Mouse (Mus musculus) brain, embryonic 14.5 days (tissue): Measurements from ENCODE around the gene Sufu.

Experiments
- CTCF ChIP-seq: fragments of 200-500 bp; IDR thresholded peaks from 2 replicates; pipeline ENCODE4 v1.5.1; 2012; ENCODE audit warnings: inconsistent platforms, mild to moderate bottlenecking, moderate library complexity, borderline replicate concordance; ENCODE audit not compliant: insufficient read depth, insufficient read length; ENCODE audit errors: extremely low read depth
- POLR2A ChIP-seq: fragments of 200-500 bp; IDR thresholded peaks from 2 replicates; pipeline ENCODE4 v1.6.1; 2012; ENCODE audit warnings: mild to moderate bottlenecking, inconsistent platforms, borderline replicate concordance; ENCODE audit not compliant: poor library complexity, insufficient read depth, insufficient read length, severe bottlenecking; ENCODE audit errors: extremely low read depth

GRCm38 (mm10) chr19:46524601-46525321 is 128.1 kb downstream of the Sufu start:
- TF ChIP-seq CTCF (no peak), POLR2A (no peak)
